Mouse (Mus musculus) adrenal gland, postnatal 25 days (tissue): Measurements from ENCODE around the gene Flrt3. TPM values are rescaled to one million over a fixed set of nuclear protein-coding genes. Genes with fewer than 3 reads are reported as not detected.

Experiments
- DNase-seq: peaks from one replicate; pipeline ENCODE4 v3.0.0; 2021; ENCODE audit warnings: mixed read lengths
- total RNA-seq: library from RNA; stranded (reverse); gene quantifications from 2 replicates; pipeline ENCODE4 v1.2.3, GENCODE M21; 2021

Gene Flrt3
- total RNA-seq, 1 experiment from 2014 or later = 7.2 TPM

DNA sequence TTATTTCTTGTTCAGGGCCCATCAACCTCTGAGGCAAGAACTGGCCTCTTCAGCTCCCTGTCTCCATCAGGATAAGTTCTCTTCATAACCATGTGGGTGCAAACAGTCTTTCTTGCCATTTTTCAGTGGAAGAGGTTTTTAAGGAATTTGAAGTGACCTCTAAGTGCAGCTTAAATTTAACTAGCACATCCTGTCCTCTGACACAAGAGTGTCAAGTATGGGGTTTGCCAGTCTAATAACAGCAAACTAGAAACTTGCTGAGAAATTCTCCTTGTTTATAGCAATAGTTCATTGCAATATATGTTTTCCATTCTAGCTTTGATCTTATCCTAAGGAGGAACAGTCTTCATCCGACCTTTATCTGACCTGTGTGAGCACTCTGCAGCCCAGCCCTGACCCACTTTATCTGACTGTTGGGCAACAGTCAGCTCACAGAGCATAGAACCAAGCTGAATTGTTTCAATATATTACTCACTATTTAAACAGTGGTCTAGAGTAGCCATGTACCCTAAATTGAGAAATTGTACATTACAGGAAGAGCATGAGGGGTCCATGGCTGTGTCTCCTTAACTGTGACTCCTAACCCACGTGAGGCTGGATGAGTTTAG, 49.4 kb downstream of the Flrt3 start:
- DNase-seq = no peak

DNA sequence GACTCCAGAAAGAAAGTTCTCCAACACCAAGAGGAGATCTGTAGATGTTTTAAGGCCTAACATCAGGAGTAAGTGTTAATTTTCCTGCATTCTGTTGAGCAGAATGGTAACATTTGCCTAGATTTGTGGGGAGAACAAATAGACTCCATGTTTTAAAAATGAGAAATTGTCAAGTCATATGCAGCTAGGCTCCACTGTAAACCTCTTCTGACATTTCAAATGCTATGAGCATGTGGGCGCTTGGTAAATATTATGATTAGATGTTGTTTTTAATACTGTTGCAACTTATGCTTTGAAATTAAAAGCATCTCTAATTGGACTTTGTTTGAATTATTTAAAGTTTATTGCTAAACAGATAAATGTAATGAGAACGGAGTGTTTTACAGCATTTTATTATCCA, 55.8 kb downstream of the Flrt3 start:
- DNase-seq = no peak
